Mouse (Mus musculus): Measurements from ENCODE around the gene Tmem132c.
A peak's percentile ranks its signal among the peaks of the same experiment; 100 is the strongest.
"Not testable (repeated sequence)": the region's sequence is repeated elsewhere in the genome, so short reads cannot be mapped to it uniquely, and the experiment has no call there.

The Tmem132c gene

GRCm38 (mm10) chr5:127347053-127347748, 105.6 kb downstream of the Tmem132c start:
- DNase-seq, result no peak

GRCm38 (mm10) chr5:127349221-127350065, 107.8 kb downstream of the Tmem132c start:
- no peak for DNase-seq

GRCm38 (mm10) chr5:127353002-127353401, 111.4 kb downstream of the Tmem132c start:
- no peak for DNase-seq

- DNase-seq, result no peak
Measured at GRCm38 (mm10) chr5:127355836-127356235, 114.2 kb downstream of the Tmem132c start.

- not testable (repeated sequence) for DNase-seq
Measured at GRCm38 (mm10) chr5:127357878-127358277, 116.3 kb downstream of the Tmem132c start.

GRCm38 (mm10) chr5:127361145-127361544, 119.5 kb downstream of the Tmem132c start:
- no peak for DNase-seq

- no peak for DNase-seq
Measured at GRCm38 (mm10) chr5:127365061-127365460, 123.5 kb downstream of the Tmem132c start.

- no peak for DNase-seq
Measured at GRCm38 (mm10) chr5:127368191-127368590, 126.6 kb downstream of the Tmem132c start.

- no peak for DNase-seq
Measured at GRCm38 (mm10) chr5:127369812-127370211, 128.2 kb downstream of the Tmem132c start.

GRCm38 (mm10) chr5:127370503-127370902, 128.9 kb downstream of the Tmem132c start:
- no peak for DNase-seq

- no peak for DNase-seq
Measured at GRCm38 (mm10) chr5:127374251-127374650, 132.6 kb downstream of the Tmem132c start.

GRCm38 (mm10) chr5:127375654-127376053, 134.0 kb downstream of the Tmem132c start:
- no peak for DNase-seq

GRCm38 (mm10) chr5:127378521-127378920, 136.9 kb downstream of the Tmem132c start:
- DNase-seq, result no peak

GRCm38 (mm10) chr5:127379351-127379750, 137.7 kb downstream of the Tmem132c start:
- no peak for DNase-seq

- no peak for DNase-seq
Measured at GRCm38 (mm10) chr5:127381216-127381615, 139.6 kb downstream of the Tmem132c start.

GRCm38 (mm10) chr5:127382571-127382970, 141.0 kb downstream of the Tmem132c start:
- DNase-seq, result no peak

GRCm38 (mm10) chr5:127391187-127391586, 149.6 kb downstream of the Tmem132c start:
- DNase-seq, result no peak

GRCm38 (mm10) chr5:127396889-127397288, 155.3 kb downstream of the Tmem132c start:
- no peak for DNase-seq

- DNase-seq, result no peak
Measured at GRCm38 (mm10) chr5:127398010-127398409, 156.4 kb downstream of the Tmem132c start.

- peak; percentile 56 for DNase-seq
Measured at GRCm38 (mm10) chr5:127405391-127406000, 163.9 kb downstream of the Tmem132c start.

GRCm38 (mm10) chr5:127406014-127406655, 164.5 kb downstream of the Tmem132c start:
- no peak for DNase-seq

- no peak for DNase-seq
Measured at GRCm38 (mm10) chr5:127416536-127416935, 174.9 kb downstream of the Tmem132c start.

GRCm38 (mm10) chr5:127423936-127424335, 182.3 kb downstream of the Tmem132c start:
- no peak for DNase-seq
